Mouse (Mus musculus) thymus, adult 2 months (tissue): ENCODE measurements around the gene Mief1.

Source experiments
- CTCF ChIP-seq: fragments of 200-500 bp; IDR thresholded peaks from 2 replicates; pipeline ENCODE4 v1.5.1; 2012; ENCODE audit warnings: mild to moderate bottlenecking, control low read depth, low read length, moderate library complexity, borderline replicate concordance; ENCODE audit not compliant: control insufficient read depth, poor library complexity, insufficient read depth; ENCODE audit errors: extremely low read depth
- POLR2A ChIP-seq: fragments of 200-500 bp; IDR thresholded peaks from 2 replicates; pipeline ENCODE4 v1.6.1; 2012; ENCODE audit warnings: mild to moderate bottlenecking, low read length, control low read depth, moderate library complexity; ENCODE audit not compliant: control insufficient read depth, poor library complexity, insufficient read depth; ENCODE audit errors: extremely low read depth

GRCm38 (mm10) chr15:80221031-80221430 is 12.8 kb upstream of the Mief1 start:
- TF ChIP-seq POLR2A: no peak
- no peak for TF ChIP-seq CTCF
